ENCODE assay signal across 17 mouse cellular contexts in the genomic region with DNA sequence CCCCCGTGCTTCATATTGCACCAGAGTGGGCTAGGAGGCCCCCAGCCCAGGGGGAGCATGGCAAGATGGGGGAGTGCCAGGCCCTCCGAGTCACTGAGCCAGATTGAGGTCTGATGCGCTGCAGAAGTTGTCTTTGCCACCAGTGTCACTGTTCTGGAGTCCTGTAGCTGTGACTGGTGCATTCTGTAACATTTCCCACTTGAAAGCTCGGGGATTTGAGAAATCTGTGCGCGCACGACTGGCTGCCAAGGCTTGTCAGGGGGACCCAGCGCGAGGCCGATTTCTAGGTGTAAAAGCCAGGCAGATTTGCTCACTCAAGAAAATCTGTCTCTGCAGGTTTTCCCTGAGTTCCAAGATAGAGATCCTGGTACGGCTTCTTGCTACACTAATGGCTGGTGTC. TPM values are rescaled to one million over a fixed set of nuclear protein-coding genes. Genes with fewer than 3 reads are reported as not detected.
DNase-seq lines count a peak whose midpoint lies in the region; ATAC-seq and TF ChIP-seq lines count a peak whose summit lies in the region.
"Had no signal": no experiment of that assay in that cellular context is flagged by ENCODE, and none has a peak within 500 bp of the region (broad histone marks: within the 10 kb centered on the region; RNA-seq: fewer than 3 reads in every experiment).

No protein-coding gene starts in this region.

- peak; percentile 11; the same call in 1 of the 2 replicates for TF ChIP-seq CTCF in midbrain, postnatal 0 days (IDR thresholded peaks at IDR 0.05)

- no peak overlapping the region for H3K4me3 ChIP-seq in hindbrain, embryonic 13.5 days
- no peak overlapping the region for H3K4me3 ChIP-seq in hindbrain, embryonic 11.5 days (ENCODE audit: low read depth, low read length)
- H3K4me3 ChIP-seq in forebrain, embryonic 14.5 days (ENCODE audit: low read depth, low read length), result no peak overlapping the region
- H3K4me3 ChIP-seq in midbrain, postnatal 0 days (ENCODE audit: low read depth, low read length), result no peak overlapping the region
- H3K4me3 ChIP-seq: liver, embryonic 13.5 days; lung, embryonic 15.5 days; myocyte had no signal

- WGBS in hindbrain, embryonic 13.5 days, result 76% methylated on average over 11 of the region's 11 CpGs
- WGBS in hindbrain, embryonic 11.5 days, result 89% methylated on average over 11 of the region's 11 CpGs
- WGBS in forebrain, embryonic 14.5 days, result 54% methylated on average over 11 of the region's 11 CpGs
- WGBS in midbrain, postnatal 0 days, result 48% methylated on average over 11 of the region's 11 CpGs

- H3K4me1 ChIP-seq in hindbrain, embryonic 13.5 days (replicated peaks), result peaks cover 61% of the 10 kb centered on the region
- no peaks in the 10 kb centered on the region for H3K4me1 ChIP-seq in hindbrain, embryonic 11.5 days (replicated peaks; ENCODE audit: control insufficient read depth, insufficient read depth, low read length)
- peaks cover 23% of the 10 kb centered on the region for H3K4me1 ChIP-seq in forebrain, embryonic 14.5 days (ENCODE audit: control insufficient read depth, insufficient read depth, low read length)
- 0 out of 2 replicates have a peak, but pooled peaks cover 4% of the 10 kb centered on the region for H3K4me1 ChIP-seq in midbrain, postnatal 0 days (ENCODE audit: insufficient read depth, low read length)

- DNase-seq in hindbrain, embryonic 11.5 days (ENCODE audit: low spot score), result no peak
- peak; percentile 53 to 56 for DNase-seq in right cerebral cortex, postnatal 10 days (ENCODE audit: low spot score in 2 of 2)
- DNase-seq in right cerebral cortex, postnatal 25 days, result no peak
- peak; percentile 72 for DNase-seq in forebrain, embryonic 14.5 days (ENCODE audit: low spot score)
- peak; percentile 46 for DNase-seq in midbrain, postnatal 0 days (ENCODE audit: low spot score)
- DNase-seq in urinary bladder, postnatal 36 days (ENCODE audit: low spot score in 2 of 2), result no peak
- DNase-seq in c-Kit-positive CD71-positive TER-119-positive erythroid progenitor cells, embryonic 14.5 days (ENCODE audit: low spot score), result no peak
- DNase-seq: adrenal gland, postnatal 36 days; embryo, embryonic 11 days; gastrocnemius, postnatal 36 days; kidney, adult 8-10 months; liver, embryonic 13.5 days; thymus, postnatal 36 days had no signal

- no peaks in the 10 kb centered on the region for H3K36me3 ChIP-seq in hindbrain, embryonic 13.5 days
- H3K36me3 ChIP-seq in hindbrain, embryonic 11.5 days (ENCODE audit: control insufficient read depth, insufficient read depth, low read length), result no peaks in the 10 kb centered on the region
- H3K36me3 ChIP-seq in forebrain, embryonic 14.5 days (ENCODE audit: control insufficient read depth, insufficient read depth, low read length), result no peaks in the 10 kb centered on the region
- H3K36me3 ChIP-seq in midbrain, postnatal 0 days (ENCODE audit: insufficient read depth, low read length), result no peaks in the 10 kb centered on the region
- H3K36me3 ChIP-seq: liver, embryonic 13.5 days; lung, embryonic 15.5 days had no signal

- H3K27ac ChIP-seq in hindbrain, embryonic 13.5 days, result peak overlapping the region; percentile 46; the same call in 1 of the 2 replicates
- H3K27ac ChIP-seq in hindbrain, embryonic 11.5 days (ENCODE audit: low read depth, low read length), result no peak overlapping the region
- peak overlapping the region; percentile 35; the same call in 1 of the 2 replicates for H3K27ac ChIP-seq in forebrain, embryonic 14.5 days (ENCODE audit: low read depth, low read length)
- H3K27ac ChIP-seq in midbrain, postnatal 0 days (ENCODE audit: low read depth, low read length), result 0 out of 2 replicates have a peak overlapping the region, but pooled peaks have one; percentile 18
- H3K27ac ChIP-seq: liver, embryonic 13.5 days; lung, embryonic 15.5 days had no signal

- H3K27me3 ChIP-seq in hindbrain, embryonic 13.5 days, result no peaks in the 10 kb centered on the region
- no peaks in the 10 kb centered on the region for H3K27me3 ChIP-seq in hindbrain, embryonic 11.5 days (ENCODE audit: control insufficient read depth, insufficient read depth, low read length)
- peaks cover 12% of the 10 kb centered on the region; the same call in 1 of the 2 replicates for H3K27me3 ChIP-seq in forebrain, embryonic 14.5 days (replicated peaks; ENCODE audit: control insufficient read depth, insufficient read depth, low read length)
- no peaks in the 10 kb centered on the region for H3K27me3 ChIP-seq in midbrain, postnatal 0 days (ENCODE audit: insufficient read depth, low read length)
- H3K27me3 ChIP-seq: liver, embryonic 13.5 days; lung, embryonic 15.5 days had no signal

- no peak overlapping the region; the same call in 1 of the 2 replicates for H3K9ac ChIP-seq in hindbrain, embryonic 13.5 days
- no peak overlapping the region for H3K9ac ChIP-seq in hindbrain, embryonic 11.5 days (ENCODE audit: low read depth, low read length)
- H3K9ac ChIP-seq in forebrain, embryonic 14.5 days (ENCODE audit: low read length), result no peak overlapping the region
- H3K9ac ChIP-seq in midbrain, postnatal 0 days (replicated peaks; ENCODE audit: low read length, poor library complexity, severe bottlenecking), result no peak overlapping the region
- H3K9ac ChIP-seq: liver, embryonic 13.5 days; lung, embryonic 15.5 days had no signal

- ATAC-seq in hindbrain, embryonic 13.5 days (ENCODE audit: low FRiP score), result 0 out of 2 replicates have a peak, but pooled peaks have one; percentile 30
- no peak for ATAC-seq in hindbrain, embryonic 11.5 days (ENCODE audit: low FRiP score)
- peak; percentile 37; the same call in 1 of the 2 replicates for ATAC-seq in forebrain, embryonic 14.5 days
- no peak for ATAC-seq in midbrain, postnatal 0 days (ENCODE audit: low FRiP score)

- no peak overlapping the region for H3K4me2 ChIP-seq in hindbrain, embryonic 13.5 days
- no peak overlapping the region for H3K4me2 ChIP-seq in hindbrain, embryonic 11.5 days (replicated peaks; ENCODE audit: low read depth, low read length)
- no peak overlapping the region for H3K4me2 ChIP-seq in forebrain, embryonic 14.5 days (ENCODE audit: low read length)
- H3K4me2 ChIP-seq in midbrain, postnatal 0 days (ENCODE audit: low read depth, low read length, poor library complexity, severe bottlenecking), result no peak overlapping the region
- H3K4me2 ChIP-seq: liver, embryonic 13.5 days; lung, embryonic 15.5 days had no signal

- H3K9me3 ChIP-seq in hindbrain, embryonic 13.5 days, result no peaks in the 10 kb centered on the region
- no peaks in the 10 kb centered on the region for H3K9me3 ChIP-seq in hindbrain, embryonic 11.5 days (ENCODE audit: control insufficient read depth, low read length)
- no peaks in the 10 kb centered on the region for H3K9me3 ChIP-seq in forebrain, embryonic 14.5 days (replicated peaks; ENCODE audit: control insufficient read depth, low read length)
- no peaks in the 10 kb centered on the region for H3K9me3 ChIP-seq in midbrain, postnatal 0 days (ENCODE audit: low read length)
- H3K9me3 ChIP-seq: liver, embryonic 13.5 days; lung, embryonic 15.5 days had no signal

RNA-seq across cellular contexts. Expression of a gene that starts 16.9 kb away (rescaled TPM):
- polyA plus RNA-seq in hindbrain, embryonic 13.5 days (2015; fragmentation: Nextera tagmentation; extraction: Ambion mirVana), result 50.1 and 57.9 TPM in 2 replicates
- 34.8 and 39.0 TPM in 2 replicates for polyA plus RNA-seq in hindbrain, embryonic 11.5 days (2014; fragmentation: Nextera tagmentation; extraction: Ambion mirVana)
- 27.0 and 32.6 TPM in 2 replicates for polyA plus RNA-seq in forebrain, embryonic 14.5 days (2014; fragmentation: Nextera tagmentation; extraction: Ambion mirVana)
- 51.6 and 52.4 TPM in 2 replicates for total RNA-seq in midbrain, postnatal 0 days (2014; rRNA removed)
- 29.9 and 30.9 TPM in 2 replicates for polyA plus RNA-seq in midbrain, postnatal 0 days (2015; fragmentation: Nextera tagmentation; extraction: Ambion mirVana)
- polyA plus RNA-seq: C2C12, myocyte had no signal

Comparison
In these comparisons a context has a peak if more than half of its experiments do, and no peak if none do; other contexts are left out.
1. ATAC-seq: peak in hindbrain, embryonic 13.5 days (single experiment) and forebrain, embryonic 14.5 days (single experiment); none in hindbrain, embryonic 11.5 days (single experiment) and midbrain, postnatal 0 days (single experiment).
2. DNase-seq: peak in right cerebral cortex, postnatal 10 days (2 of 2), forebrain, embryonic 14.5 days (single experiment) and midbrain, postnatal 0 days (single experiment); none in hindbrain, embryonic 11.5 days (single experiment), right cerebral cortex, postnatal 25 days (single experiment), urinary bladder, postnatal 36 days (0 of 2) and c-Kit-positive CD71-positive TER-119-positive erythroid progenitor cells, embryonic 14.5 days (single experiment).